Mouse (Mus musculus) liver, embryonic 14.5 days (tissue): ENCODE data around the gene Mrpl34.

Experiments
- CTCF ChIP-seq: IDR thresholded peaks from 2 replicates; pipeline ENCODE4 v1.5.1; 2016; ENCODE audit warnings: antibody characterized with exemption, low read depth, control low read depth
- EP300 ChIP-seq: IDR thresholded peaks from 2 replicates; pipeline ENCODE4 v1.6.1; 2016; ENCODE audit warnings: antibody characterized with exemption, low read depth

DNA sequence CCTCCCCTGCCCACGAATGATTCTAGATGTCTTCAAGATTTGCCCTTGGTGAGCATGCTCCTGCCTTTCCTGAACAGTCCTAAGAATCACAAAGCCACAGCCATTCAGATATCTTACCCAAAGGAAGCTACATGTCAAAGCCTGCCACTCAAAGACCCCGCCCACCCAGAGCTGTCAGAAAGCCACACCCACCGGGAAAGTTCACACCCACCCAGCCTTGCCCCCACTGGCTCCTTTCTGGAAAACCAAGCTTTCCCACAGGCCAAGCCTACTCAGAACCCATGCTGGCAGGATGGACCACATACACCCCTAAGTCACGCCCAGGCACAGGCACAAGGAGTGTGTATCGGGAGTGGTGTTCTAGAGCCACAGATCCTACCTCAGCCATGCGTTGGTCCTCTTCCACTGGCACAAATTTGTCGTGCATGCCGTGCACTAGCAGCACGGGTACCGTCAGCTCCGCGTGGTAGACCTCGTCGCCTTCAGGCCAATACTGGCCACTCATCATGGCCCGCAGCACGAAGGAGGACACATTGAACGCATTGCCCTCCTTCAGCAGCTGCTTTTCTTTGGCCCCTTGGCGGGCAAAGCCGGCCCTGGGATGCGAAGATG lies 7.0 kb upstream of the Mrpl34 start:
- no peak for TF ChIP-seq EP300
- no peak for TF ChIP-seq CTCF
